Mouse (Mus musculus): ENCODE data around the gene Bmx. TPM values are rescaled to one million over a fixed set of nuclear protein-coding genes. Genes with fewer than 3 reads are reported as not detected.

Bmx gene
- total RNA-seq, 2 experiments from 2014 or later, result 1.00 to 1.3 TPM

GRCm38 (mm10) chrX:164175780-164176179 lies 82.2 kb downstream of the Bmx start:
- DNase-seq (ENCODE audit: low spot score in 2 of 2), result no peak

- no peak for DNase-seq (ENCODE audit: low spot score in 2 of 2)
Measured at GRCm38 (mm10) chrX:164175311-164175710, 82.7 kb downstream of the Bmx start.

GRCm38 (mm10) chrX:164173880-164174279 lies 84.1 kb downstream of the Bmx start:
- no peak for DNase-seq (ENCODE audit: low spot score in 2 of 2)

GRCm38 (mm10) chrX:164171034-164171433 lies 87.0 kb downstream of the Bmx start:
- DNase-seq (ENCODE audit: low spot score in 2 of 2), result no peak

- no peak for DNase-seq (ENCODE audit: low spot score in 2 of 2)
Measured at GRCm38 (mm10) chrX:164164681-164165080, 93.3 kb downstream of the Bmx start.

GRCm38 (mm10) chrX:164154594-164154993 lies 103.4 kb downstream of the Bmx start:
- no peak for DNase-seq (ENCODE audit: low spot score in 2 of 2)

GRCm38 (mm10) chrX:164153606-164154005 lies 104.4 kb downstream of the Bmx start:
- no peak for DNase-seq (ENCODE audit: low spot score in 2 of 2)

GRCm38 (mm10) chrX:164152703-164153102 lies 105.3 kb downstream of the Bmx start:
- no peak for DNase-seq (ENCODE audit: low spot score in 2 of 2)

GRCm38 (mm10) chrX:164145463-164146250 lies 112.3 kb downstream of the Bmx start:
- DNase-seq (ENCODE audit: low spot score in 2 of 2), result no peak

Other genes with a start within 250 kb of the Bmx start
- 1 to 10 TPM; 2.7 to 3.4 TPM for gene Car5b, start 230.2 kb downstream of the Bmx start, total RNA-seq (2021)
- 1 to 10 TPM; 9.5 to 9.9 TPM for gene Siah1b, start 181.7 kb downstream of the Bmx start, total RNA-seq (2021)
- under 1 TPM in 1 of 2 experiments, not detected in 1; 0.44 TPM for gene Cltrn, start 169.4 kb downstream of the Bmx start, total RNA-seq (2021)
- gene Ace2, start 118.9 kb downstream of the Bmx start, total RNA-seq (2021), result 1 to 10 TPM in 1 of 2 experiments, under 1 TPM in 1; 0.82 to 1.5 TPM
- 1 to 10 TPM; 7.9 to 8.4 TPM for gene Pir, start 11.2 kb upstream of the Bmx start, total RNA-seq (2021)
- 1 to 10 TPM; 1.8 to 2.4 TPM for gene Vegfd, start 115.2 kb upstream of the Bmx start, total RNA-seq (2021)
- 1 to 10 TPM; 5.6 to 6.6 TPM for gene Piga, start 161.6 kb upstream of the Bmx start, total RNA-seq (2021)
- gene Asb11, start 178.8 kb upstream of the Bmx start, total RNA-seq (2021), result 1 to 10 TPM; 5.0 to 7.2 TPM
- gene Asb9, start 248.1 kb upstream of the Bmx start, total RNA-seq (2021), result not detected

All from left cerebral cortex, adult 18-20 months (tissue).